Mouse (Mus musculus) gastrocnemius, postnatal 36 days (tissue): ENCODE data around the gene Atp2b1. TPM values are rescaled to one million over a fixed set of nuclear protein-coding genes. Genes with fewer than 3 reads are reported as not detected.

ENCODE experiments used
- DNase-seq, 2 experiments: peaks; one replicate each; pipeline ENCODE4 v3.0.0; 2022
- intact Hi-C: fragments of 180-260 bp; cut with DNase I; formaldehyde crosslinking; loops from one replicate; pipeline ENCODE4 v1.15.1; 2025
- total RNA-seq, 2 experiments: library from RNA; stranded (reverse); gene quantifications; 2 replicates each; pipeline ENCODE4 v1.2.3; 2021

Atp2b1 gene
- total RNA-seq, 2 experiments from 2014 or later: 58.2 to 67.0 TPM

- DNase-seq: peak in 1 of 2 experiments; percentile 20
- intact Hi-C loops: loop anchor here (5.0 kb wide), 2 partner anchors 72 to 87 kb away; no protein-coding TSS in a partner anchor
Observed at GRCm38 (mm10) chr10:98915398-98915931, 1.3 kb downstream of the Atp2b1 start.

- DNase-seq: no peak
- intact Hi-C loops: loop anchor here (5.0 kb wide), 2 partner anchors 71 to 86 kb away; no protein-coding TSS in a partner anchor
Observed at GRCm38 (mm10) chr10:98916011-98916780, 2.0 kb downstream of the Atp2b1 start.

- intact Hi-C loops: loop anchor here (5.0 kb wide), 2 partner anchors 70 to 85 kb away; no protein-coding TSS in a partner anchor
- no peak for DNase-seq
Observed at GRCm38 (mm10) chr10:98916781-98917340, 2.7 kb downstream of the Atp2b1 start.

- intact Hi-C loops: no loop called here
- DNase-seq: no peak
Observed at GRCm38 (mm10) chr10:98925081-98925480, 10.9 kb downstream of the Atp2b1 start.

GRCm38 (mm10) chr10:98926991-98927390, 12.8 kb downstream of the Atp2b1 start:
- no peak for DNase-seq
- intact Hi-C loops: no loop called here

- DNase-seq: no peak
- intact Hi-C loops: no loop called here
Observed at GRCm38 (mm10) chr10:98929444-98929843, 15.2 kb downstream of the Atp2b1 start.

DNA sequence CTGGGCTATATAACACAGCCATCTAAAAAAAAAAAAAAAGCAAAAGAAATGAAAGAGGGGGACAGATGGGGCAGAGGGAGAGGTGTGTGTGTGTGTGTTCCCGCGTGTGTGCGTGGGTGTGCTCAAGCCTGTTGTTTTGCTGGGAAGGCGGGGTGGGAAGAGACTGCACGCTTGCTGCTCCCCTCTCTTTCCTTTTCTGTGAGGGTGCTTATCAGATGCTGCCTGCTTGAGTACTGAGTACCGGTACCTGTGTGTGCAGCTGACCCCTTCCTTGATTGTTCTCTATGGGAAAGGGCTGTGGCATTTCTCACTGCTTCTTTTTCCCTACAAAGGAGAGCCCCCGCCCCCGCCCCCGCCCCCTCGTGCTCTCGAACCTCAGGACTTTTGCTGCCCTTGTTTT, 15.9 kb downstream of the Atp2b1 start:
- DNase-seq: no peak
- intact Hi-C loops: no loop called here

DNA sequence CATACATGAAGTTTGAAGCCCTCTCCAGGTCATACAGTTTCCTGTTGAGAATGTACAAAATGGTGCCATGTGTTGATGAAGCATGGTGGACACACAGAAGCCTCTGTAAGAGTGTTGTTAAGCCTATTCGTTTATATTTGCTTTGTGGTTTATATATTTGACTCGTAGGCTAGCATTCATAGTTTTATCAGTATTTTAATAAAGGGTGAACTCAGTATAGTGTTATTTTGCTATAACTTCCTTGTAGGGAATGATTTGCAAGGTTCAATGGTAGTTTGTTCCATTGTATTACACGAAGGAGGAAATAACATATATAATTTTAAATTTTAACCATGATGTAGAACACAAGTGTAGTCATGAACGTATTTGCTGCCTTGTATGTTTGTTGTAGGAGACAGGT, 25.9 kb downstream of the Atp2b1 start:
- intact Hi-C loops: no loop called here

GRCm38 (mm10) chr10:98940799-98941198, 26.6 kb downstream of the Atp2b1 start:
- DNase-seq: no peak
- intact Hi-C loops: no loop called here

More for the DNA sequence above, 25.9 kb downstream of the Atp2b1 start:
- DNase-seq: no peak

DNA sequence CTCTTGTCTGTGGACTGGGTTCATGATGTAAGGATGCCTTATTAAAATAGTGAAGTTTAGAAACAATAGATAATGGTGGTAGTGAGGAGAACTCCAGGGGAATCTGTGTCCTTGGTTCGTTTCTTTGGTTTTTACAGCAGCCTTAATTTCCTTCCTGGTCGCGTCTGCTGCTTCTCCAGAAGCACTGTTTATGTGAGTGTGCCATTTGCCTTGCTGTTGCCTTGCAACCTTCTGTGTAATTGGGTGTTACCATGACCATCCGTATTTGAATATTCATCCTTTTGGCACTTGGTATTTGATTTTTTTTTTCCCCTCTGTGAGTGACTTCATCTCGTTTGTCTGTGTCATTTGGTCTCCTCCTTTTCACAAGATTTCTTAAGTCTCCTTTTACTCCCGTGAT, 27.8 kb downstream of the Atp2b1 start:
- DNase-seq: no peak
- intact Hi-C loops: no loop called here

- intact Hi-C loops: no loop called here
- no peak for DNase-seq
Observed at GRCm38 (mm10) chr10:98942999-98943398, 28.8 kb downstream of the Atp2b1 start.

DNA sequence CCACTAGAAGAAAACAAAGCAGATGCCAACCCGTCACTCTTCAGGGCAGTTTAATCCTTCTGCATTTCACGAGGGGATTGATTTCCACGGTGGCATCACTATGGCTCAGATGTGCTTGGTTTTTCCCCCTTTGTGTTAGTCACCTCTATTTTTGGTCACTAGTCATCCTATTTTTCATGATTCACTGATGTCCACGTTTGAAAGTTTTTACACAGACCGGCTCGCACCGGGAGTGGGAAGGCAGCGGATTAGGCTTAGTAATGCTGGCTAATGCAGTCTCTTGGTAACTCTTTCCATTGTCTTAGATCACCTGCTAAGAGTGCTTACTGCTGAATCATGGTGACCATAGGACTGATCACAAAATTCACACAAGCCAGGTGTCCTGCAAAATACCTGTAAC, 29.7 kb downstream of the Atp2b1 start:
- DNase-seq: no peak
- intact Hi-C loops: no loop called here

DNA sequence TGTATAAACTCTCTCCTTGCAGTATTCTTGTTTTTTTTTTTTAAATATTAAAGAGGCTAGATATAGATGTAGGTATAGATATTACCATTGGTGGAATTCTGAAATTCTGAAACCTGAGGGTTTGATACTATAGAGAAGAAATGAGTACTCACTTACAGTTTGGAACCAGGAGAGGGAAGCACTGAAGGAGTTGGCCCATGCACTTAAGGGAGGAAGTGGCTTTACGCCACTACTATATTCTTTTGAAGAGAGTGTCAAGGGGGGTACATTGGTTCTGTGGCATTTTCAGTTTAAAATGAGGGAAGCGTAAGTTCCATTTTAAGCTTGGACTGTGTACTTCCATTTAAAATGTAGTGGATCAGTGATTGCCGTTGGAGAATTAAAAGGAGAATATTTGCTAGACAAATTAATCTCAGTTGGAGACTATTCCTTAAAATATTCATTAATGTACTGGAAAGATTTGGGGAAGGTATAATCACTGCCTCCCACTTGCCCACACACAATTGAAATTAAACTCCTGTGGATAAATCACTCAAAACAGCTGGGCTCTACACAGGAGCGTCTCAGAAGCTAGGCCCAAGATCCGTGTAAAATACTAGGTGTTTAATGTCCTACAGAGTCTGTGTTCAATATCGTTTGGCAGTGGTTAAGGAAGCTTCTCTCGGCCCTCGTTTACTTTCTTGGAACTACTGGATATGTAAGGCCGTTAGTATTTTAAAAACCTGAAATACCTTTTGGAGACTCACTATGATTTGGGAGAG, 32.0 kb downstream of the Atp2b1 start:
- intact Hi-C loops: no loop called here
- DNase-seq: no peak

DNA sequence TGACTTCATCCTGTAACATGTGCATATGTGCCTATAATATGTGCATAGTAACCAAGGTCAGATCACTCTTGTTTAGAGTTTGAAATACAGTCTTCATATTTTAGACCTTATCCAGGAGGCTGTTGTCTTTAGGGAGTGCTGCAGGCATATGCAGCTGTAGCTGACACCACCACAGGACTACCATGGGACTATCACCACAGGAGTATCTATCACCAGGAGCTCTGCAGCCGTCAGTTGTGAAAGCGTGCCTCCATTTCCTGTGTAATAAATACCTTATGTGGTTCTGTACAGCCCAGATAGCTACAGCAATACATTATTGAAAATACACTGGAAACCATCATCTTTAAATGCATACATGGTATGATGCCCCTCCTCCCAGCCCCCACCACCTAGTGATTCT, 33.0 kb downstream of the Atp2b1 start:
- intact Hi-C loops: no loop called here

GRCm38 (mm10) chr10:98948096-98948495, 33.9 kb downstream of the Atp2b1 start:
- DNase-seq: no peak
- intact Hi-C loops: no loop called here

More for the DNA sequence above, 33.0 kb downstream of the Atp2b1 start:
- DNase-seq: no peak

GRCm38 (mm10) chr10:98949750-98950149, 35.5 kb downstream of the Atp2b1 start:
- DNase-seq: no peak
- intact Hi-C loops: no loop called here

GRCm38 (mm10) chr10:98951286-98952270, 37.4 kb downstream of the Atp2b1 start:
- intact Hi-C loops: no loop called here
- DNase-seq: no peak

- DNase-seq: no peak
Observed at GRCm38 (mm10) chr10:98954230-98954993, 40.2 kb downstream of the Atp2b1 start.

DNA sequence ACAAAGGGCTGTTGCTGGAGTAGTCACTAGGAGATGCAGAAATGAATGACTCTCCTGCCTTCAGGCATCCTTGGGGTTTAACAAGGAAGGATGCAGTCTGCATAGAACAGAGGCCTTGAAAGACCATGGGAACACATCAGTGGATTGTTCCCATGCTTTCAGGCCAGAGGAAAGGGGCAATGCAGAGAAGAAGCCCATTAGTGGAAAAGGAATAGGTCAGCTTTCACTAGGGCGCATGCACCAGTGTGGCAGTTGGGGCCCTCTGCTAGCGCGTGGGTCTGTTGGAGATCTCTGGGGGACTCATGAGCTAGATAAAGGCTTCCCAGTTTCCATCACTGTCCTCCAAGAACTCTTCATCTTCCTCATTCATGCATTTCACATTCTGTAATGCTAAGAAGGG, 41.9 kb downstream of the Atp2b1 start:
- DNase-seq: no peak
- intact Hi-C loops: no loop called here

More at GRCm38 (mm10) chr10:98954230-98954993, 40.2 kb downstream of the Atp2b1 start:
- intact Hi-C loops: no loop called here
